Mouse (Mus musculus) lung, adult 2 months (tissue): ENCODE data around the gene Calml4. TPM values are rescaled to one million over a fixed set of nuclear protein-coding genes. Genes with fewer than 3 reads are reported as not detected.

Source experiments
- DNase-seq: peaks from one replicate; pipeline ENCODE4 v3.0.0; 2022
- H3K4me1 ChIP-seq: fragments of 200-500 bp; 2 replicates; pipeline ENCODE4 v1.6.1; 2011; ENCODE audit warnings: low read length; ENCODE audit not compliant: control insufficient read depth, insufficient read depth
- H3K4me3 ChIP-seq: fragments of 200-500 bp; replicated peaks from 2 replicates; pipeline ENCODE3; 2011; ENCODE audit warnings: low read depth, mild to moderate bottlenecking, control low read depth, low read length; ENCODE audit errors: extremely low read depth
- CTCF ChIP-seq: fragments of 200-500 bp; IDR thresholded peaks from 2 replicates; pipeline ENCODE4 v1.5.1; 2011; ENCODE audit warnings: mild to moderate bottlenecking, low read length, control low read depth; ENCODE audit not compliant: insufficient read depth
- POLR2A ChIP-seq: fragments of 200-500 bp; IDR thresholded peaks from 2 replicates; pipeline ENCODE4 v1.6.1; 2011; ENCODE audit warnings: low read depth, mild to moderate bottlenecking, control low read depth, low read length, borderline replicate concordance; ENCODE audit errors: extremely low read depth
- WGBS: fragments of 180-500 bp; shearing (Covaris S2); methylation state at CpG from one replicate; pipeline ENCODE4 v1.1.7; 2018; 5-methylcytosine and 5-hydroxymethylcytosine counted together
- polyA plus RNA-seq: library from polyadenylated mRNA; depleted of rRNA; stranded (reverse); fragments of >200 nt; gene quantifications from 2 replicates; pipeline ENCODE4 v1.2.3, GENCODE M21; 2012; rRNA removed

Gene Calml4
- polyA plus RNA-seq, 1 experiment, result 11.6 TPM

GRCm38 (mm10) chr9:62881871-62882270, 24.0 kb downstream of the Calml4 start:
- no peak for DNase-seq
- no peaks in the 10 kb centered on the region; the same call in 1 of the 2 replicates for H3K4me1 ChIP-seq
- WGBS, result 51% methylated on average over 12 of the region's 12 CpGs
- TF ChIP-seq CTCF, result 0 out of 2 replicates have a peak, but pooled peaks have one; percentile 15
- no peak for TF ChIP-seq POLR2A
- peak overlapping the region; percentile 28 for H3K4me3 ChIP-seq

- 31% methylated on average over 1 of the region's 1 CpGs for WGBS
- Histone ChIP-seq H3K4me3 (no peak overlapping the region), H3K4me1 (peaks cover 2% of the 10 kb centered on the region; the same call in 1 of the 2 replicates)
- TF ChIP-seq CTCF (no peak), POLR2A (no peak)
- no peak for DNase-seq
These were observed 36.6 kb downstream of the Calml4 start for GRCm38 (mm10) chr9:62894486-62894885.

- H3K4me3 ChIP-seq, result no peak overlapping the region
- no peaks in the 10 kb centered on the region for H3K4me1 ChIP-seq
- TF ChIP-seq CTCF (no peak), POLR2A (no peak)
- 86% methylated on average over 2 of the region's 2 CpGs for WGBS
- no peak for DNase-seq
These were observed 43.9 kb downstream of the Calml4 start for GRCm38 (mm10) chr9:62901736-62902135.

GRCm38 (mm10) chr9:62903841-62904240, 46.0 kb downstream of the Calml4 start:
- WGBS, result 88% methylated on average over 2 of the region's 2 CpGs
- no peaks in the 10 kb centered on the region for H3K4me1 ChIP-seq
- DNase-seq, result no peak
- no peak overlapping the region for H3K4me3 ChIP-seq
- no peak for TF ChIP-seq CTCF

GRCm38 (mm10) chr9:62905039-62905438, 47.2 kb downstream of the Calml4 start:
- WGBS, result 94% methylated on average over 8 of the region's 8 CpGs

GRCm38 (mm10) chr9:62913390-62914069, 55.6 kb downstream of the Calml4 start:
- 71% methylated on average over 5 of the region's 5 CpGs for WGBS

More at GRCm38 (mm10) chr9:62905039-62905438, 47.2 kb downstream of the Calml4 start:
- TF ChIP-seq CTCF (no peak), POLR2A (no peak)
- H3K4me1 ChIP-seq, result no peaks in the 10 kb centered on the region
- DNase-seq, result no peak
- no peak overlapping the region for H3K4me3 ChIP-seq

GRCm38 (mm10) chr9:62917059-62917458, 59.2 kb downstream of the Calml4 start:
- TF ChIP-seq POLR2A, result no peak
- 91% methylated on average over 1 of the region's 1 CpGs for WGBS
- no peak for DNase-seq

More at GRCm38 (mm10) chr9:62913390-62914069, 55.6 kb downstream of the Calml4 start:
- no peak overlapping the region for H3K4me3 ChIP-seq
- DNase-seq, result no peak
- no peaks in the 10 kb centered on the region for H3K4me1 ChIP-seq
- TF ChIP-seq POLR2A (no peak), CTCF (no peak)

GRCm38 (mm10) chr9:62920877-62921276, 63.0 kb downstream of the Calml4 start:
- 47% methylated on average over 2 of the region's 2 CpGs for WGBS

More at GRCm38 (mm10) chr9:62917059-62917458, 59.2 kb downstream of the Calml4 start:
- Histone ChIP-seq H3K4me3 (no peak overlapping the region), H3K4me1 (no peaks in the 10 kb centered on the region)

GRCm38 (mm10) chr9:62924886-62925610, 67.2 kb downstream of the Calml4 start:
- DNase-seq, result no peak
- no peak for TF ChIP-seq POLR2A
- TF ChIP-seq CTCF, result no peak
- H3K4me1 ChIP-seq, result no peaks in the 10 kb centered on the region; the same call in none of the 2 replicates
- WGBS, result 72% methylated on average over 2 of the region's 2 CpGs
- no peak overlapping the region for H3K4me3 ChIP-seq

More at GRCm38 (mm10) chr9:62920877-62921276, 63.0 kb downstream of the Calml4 start:
- DNase-seq, result no peak
- H3K4me1 ChIP-seq, result no peaks in the 10 kb centered on the region; the same call in none of the 2 replicates
- TF ChIP-seq CTCF (no peak), POLR2A (no peak)
- H3K4me3 ChIP-seq, result no peak overlapping the region

Other genes starting within 250 kb of the Calml4 start
- gene Itga11, start 180.3 kb upstream of the Calml4 start, polyA plus RNA-seq, result 0.70 and 1.1 TPM in 2 replicates
- 12.1 and 13.9 TPM in 2 replicates for gene Fem1b, start 46.1 kb upstream of the Calml4 start, polyA plus RNA-seq
- 58.1 and 60.8 TPM in 2 replicates for gene Cln6, start 19.3 kb upstream of the Calml4 start, polyA plus RNA-seq
- 25.4 and 36.5 TPM in 2 replicates for gene Pias1, start 129.8 kb downstream of the Calml4 start, polyA plus RNA-seq